Mouse (Mus musculus): Measurements from ENCODE around the gene Cebpe.

Gene Cebpe

DNA sequence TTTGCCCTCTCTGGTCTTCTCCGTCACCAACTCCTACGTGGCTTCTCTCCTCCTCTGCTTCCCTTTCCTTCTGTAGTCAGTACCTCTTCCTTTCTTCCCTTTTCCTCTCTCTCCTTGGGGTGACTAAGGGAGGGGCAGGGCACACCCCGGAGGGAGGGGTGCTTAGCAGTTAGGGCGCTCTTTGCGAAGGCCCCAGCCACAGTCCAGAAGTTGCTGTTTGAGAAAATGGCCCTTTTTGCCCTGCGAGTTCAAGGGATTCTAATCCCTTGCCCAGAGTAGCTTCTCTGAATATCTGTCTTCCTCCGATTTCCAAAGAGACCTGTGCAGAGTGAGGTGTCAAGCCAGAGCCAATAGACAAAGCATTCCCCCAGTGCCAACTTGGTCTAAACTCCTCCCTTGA is at the start of gene Cebpe:
Gene Cebpe (minus strand): TSS at position 101 of the 400 bp plus-strand sequence.
- DNase-seq, result no peak

DNA sequence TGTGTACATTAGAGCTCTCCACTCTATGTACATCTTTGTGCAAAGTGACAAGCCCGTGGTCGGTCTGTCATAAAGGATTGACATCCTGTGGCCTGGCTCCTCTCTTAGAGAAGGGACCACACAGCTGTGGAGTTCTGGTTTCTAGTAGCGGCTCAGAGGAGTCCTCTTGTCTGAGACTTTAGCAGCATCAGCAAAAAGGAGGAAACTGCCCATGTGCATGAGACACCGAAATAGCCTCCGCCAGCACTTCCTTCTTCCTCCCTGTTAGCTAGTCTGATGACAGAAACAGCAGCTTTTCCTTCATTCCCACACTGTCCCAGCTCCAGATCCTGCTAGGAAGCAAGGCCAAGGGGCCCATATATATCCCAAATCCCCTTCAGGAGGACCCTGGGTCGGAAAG is 44.4 kb upstream of the Cebpe start:
- peak; percentile 41 for DNase-seq

DNA sequence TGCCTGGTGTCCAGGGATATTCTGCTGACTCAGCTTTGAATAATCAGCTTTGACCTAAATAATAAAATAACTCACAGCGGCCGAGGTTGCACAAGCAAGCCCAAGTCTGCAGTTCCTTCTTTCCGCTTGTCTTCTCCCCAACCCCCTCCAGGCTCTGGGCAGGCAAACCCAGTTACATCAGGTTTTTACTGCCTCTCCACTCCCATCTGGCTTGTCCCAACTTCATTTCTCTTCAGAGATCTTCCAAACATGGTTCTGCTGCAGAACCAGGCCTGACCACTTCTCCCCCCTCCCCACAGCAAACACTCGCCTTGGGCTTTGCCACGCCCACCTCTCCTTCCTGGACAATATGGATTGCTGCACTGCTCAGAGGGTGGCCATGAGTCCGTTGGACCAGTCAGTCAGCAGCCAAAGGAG is 42.6 kb upstream of the Cebpe start:
- DNase-seq, result peak; percentile 76

DNA sequence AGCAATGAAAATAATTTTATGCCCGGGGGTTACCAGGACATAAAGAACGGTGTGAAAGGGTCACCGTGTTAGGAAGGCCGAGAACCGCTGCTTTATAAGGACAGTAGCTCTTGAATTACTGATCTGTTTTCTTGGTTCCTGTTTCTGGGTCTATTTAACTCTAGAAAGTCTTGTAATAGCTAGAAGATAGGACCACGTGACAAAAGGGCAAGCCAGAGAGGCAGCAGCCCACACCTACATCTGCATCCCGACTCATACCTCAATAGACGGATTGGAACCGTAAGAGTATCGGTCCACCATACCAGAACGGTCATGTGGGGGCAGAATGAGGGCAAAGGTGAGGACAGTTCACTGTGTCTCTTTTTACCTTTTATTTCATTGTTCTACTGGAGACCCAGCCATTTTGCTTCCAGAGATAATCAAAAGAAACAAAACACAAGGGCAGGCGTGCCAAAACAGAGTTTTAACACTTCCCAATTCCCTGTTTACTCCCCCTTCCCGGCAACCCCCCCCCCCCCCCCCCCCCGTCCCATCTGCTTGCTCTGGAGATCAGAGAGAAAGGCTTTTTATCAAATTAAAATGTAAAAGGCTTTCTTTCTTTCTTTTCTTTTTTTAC is 42.1 kb upstream of the Cebpe start:
- DNase-seq, result no peak

DNA sequence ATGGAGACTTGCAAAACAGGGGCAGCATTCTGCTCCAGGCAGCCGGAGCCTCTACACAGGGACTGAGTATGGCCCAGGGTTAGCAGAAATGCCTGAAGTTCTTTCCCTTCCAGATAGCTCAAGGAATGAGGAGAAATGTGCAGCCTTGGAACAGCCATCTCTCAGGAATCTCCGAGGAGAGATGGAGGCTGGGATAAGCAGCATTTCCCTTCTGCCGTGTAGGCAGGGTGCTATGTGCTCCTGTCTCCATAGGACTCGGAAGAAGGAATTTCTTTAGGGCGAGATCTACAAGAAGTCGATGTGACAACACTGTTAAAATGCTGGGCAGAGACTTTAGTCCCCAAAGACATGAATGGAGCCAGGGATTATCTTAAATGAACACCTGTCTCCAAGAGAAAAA is 41.0 kb upstream of the Cebpe start:
- DNase-seq, result no peak

DNA sequence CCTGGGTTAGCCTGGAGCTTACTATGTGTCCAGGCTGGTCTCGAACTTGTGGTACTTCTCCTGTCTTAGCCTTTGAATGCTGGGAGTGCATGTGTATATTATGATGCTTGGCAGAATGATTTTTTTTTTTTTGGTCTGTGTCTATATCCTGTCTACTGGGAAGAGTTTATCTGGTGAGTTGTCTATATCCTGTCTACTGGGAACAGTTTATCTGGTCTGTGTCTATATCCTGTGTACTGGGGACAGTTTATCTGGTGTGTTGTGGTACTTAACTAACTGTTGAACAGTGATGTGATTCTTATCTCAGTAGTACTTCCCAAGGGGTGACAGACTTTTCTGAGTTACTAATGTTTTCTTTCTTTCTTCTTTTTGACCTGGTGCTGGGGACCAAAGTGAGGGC is 39.8 kb upstream of the Cebpe start:
- DNase-seq, result no peak

DNA sequence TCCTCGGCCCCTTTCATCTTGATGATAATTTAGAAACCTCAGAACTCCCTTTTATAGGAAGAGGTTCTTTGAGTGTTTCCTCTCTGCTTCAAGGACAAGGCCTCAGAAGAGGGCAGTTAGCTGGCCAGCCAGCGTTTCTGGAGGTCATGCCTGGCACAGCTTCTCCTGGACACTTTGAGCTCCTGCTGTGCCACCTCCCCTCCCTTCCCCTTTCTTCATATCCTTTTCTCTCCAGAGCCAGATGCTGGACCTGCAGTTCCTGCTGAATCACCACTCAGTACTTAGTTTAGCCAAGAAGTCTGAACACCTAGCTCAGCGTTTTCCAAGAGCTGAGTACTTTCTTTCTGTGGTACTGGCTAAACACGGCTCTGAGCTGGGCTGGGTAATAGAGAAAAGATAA is 37.3 kb upstream of the Cebpe start:
- no peak for DNase-seq

DNA sequence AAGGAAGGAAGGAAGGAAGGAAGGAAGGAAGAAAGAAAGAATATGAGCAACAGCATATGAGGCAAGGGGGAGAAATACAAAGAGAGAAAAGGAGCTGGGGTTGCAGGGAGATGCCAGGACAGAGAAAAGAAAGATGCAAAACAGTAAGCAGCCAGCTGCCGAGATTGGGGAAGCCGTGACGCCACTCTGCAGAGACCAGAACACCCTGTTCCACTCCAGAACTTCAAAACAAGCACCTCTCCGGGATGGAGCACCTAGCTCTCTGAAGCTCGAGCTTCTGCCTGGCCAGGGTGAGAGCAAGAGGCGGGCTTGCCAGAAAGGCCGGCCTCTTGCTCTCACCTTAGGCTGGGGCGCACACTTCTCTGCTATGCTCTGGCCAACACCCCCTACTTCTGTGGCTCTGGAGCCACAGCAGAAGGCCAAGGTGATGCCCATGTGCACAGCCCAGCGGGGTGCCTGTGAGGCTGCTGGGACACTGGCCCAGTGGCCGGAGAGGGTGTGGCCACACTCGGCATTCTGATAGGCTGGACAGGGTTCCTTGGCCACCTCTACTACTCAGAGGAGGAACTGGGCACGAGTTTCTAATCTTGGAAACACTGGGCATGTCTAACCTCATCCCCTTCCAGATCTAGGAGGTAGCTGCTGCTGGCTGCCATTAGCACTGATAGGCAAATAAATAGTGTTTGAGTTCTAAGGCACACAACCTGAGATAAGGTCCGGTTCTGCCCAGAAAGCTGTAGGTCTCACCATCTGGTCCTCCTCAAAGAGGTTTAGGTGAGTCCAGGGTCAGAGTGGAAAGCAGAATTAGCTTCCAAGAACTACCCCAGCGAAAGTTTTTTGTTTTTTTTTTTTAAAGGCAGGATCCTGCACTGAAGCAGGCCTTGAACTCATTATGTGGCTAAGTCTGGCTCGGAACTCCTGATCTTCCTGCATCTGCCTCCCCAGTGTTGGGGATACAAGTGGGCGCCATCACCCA is 36.3 kb upstream of the Cebpe start:
- no peak for DNase-seq

DNA sequence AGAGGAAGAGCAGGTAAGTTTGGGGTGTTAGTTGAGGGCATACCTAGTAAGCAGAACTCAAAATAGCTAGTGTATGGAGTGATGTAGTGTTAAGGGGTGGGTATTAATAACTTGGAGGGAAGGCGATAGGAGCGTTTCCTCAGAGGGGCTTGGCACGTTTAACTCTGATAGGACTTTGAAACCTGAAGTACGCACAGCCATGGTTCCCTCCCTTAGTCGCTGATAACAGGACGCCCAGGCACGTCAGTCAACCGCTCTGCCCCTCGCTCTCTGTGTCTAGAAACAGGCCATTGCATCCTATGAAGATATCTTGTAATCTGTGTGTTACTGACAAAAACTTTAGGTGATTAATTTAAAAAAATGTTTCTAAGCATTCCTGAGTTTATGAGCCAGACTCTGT is 34.1 kb upstream of the Cebpe start:
- no peak for DNase-seq

DNA sequence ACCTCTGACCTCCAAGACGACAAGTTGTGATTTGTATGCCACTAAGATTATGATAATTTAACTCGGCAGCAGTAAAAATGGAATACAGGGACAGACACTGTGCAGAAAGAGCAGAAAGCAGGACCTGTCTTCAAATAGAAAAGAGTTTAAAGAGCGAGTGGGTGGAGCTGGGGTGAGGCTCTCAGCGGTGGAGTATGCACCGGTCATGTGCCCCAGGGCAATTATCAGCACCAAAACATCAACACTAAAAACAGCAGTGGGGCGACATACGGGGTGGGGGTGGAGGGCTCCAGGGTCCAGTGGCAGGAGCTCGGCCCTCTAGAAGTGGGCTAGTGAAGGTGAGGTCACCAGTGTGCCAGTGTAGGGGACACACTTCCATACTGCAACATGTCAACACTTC is 32.5 kb upstream of the Cebpe start:
- DNase-seq, result no peak

DNA sequence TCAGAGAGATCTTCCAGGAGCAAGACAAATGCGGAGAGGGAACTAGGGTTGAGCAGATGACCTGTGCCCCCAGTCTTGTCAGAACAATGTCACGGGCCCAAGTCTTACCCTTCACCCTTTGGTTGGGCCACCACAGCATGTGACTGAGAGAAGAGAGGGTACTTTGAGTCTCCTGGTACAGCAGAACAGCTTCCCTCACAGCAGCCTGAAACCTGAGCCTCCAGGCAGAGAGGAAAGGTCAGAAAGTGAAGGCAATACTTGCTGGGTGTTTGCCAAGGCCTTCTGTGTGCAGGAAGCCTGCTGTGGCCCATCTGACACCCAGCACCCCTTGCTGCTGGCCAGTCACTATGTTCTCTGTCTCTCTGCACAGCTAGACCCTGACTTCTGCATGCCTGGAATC is 30.4 kb upstream of the Cebpe start:
- DNase-seq, result peak; percentile 73

DNA sequence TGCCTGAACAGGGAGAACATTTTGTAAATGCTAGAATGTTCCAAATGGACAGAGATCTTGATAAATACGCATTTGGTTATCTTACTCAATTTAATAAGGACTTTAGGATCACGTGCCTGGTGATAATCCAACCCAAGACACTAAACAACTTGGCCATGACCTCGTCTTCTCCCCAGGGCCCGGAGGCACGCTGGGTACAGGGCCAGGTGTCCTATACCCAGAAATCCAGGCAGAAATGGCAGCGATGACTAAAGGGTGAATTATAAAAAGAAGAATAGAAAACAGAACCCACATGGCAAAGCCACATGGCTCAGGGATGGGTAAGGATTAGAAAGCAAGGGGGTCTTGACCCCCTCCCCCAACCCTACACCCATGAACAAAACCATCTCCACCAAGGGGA is 29.7 kb upstream of the Cebpe start:
- no peak for DNase-seq

DNA sequence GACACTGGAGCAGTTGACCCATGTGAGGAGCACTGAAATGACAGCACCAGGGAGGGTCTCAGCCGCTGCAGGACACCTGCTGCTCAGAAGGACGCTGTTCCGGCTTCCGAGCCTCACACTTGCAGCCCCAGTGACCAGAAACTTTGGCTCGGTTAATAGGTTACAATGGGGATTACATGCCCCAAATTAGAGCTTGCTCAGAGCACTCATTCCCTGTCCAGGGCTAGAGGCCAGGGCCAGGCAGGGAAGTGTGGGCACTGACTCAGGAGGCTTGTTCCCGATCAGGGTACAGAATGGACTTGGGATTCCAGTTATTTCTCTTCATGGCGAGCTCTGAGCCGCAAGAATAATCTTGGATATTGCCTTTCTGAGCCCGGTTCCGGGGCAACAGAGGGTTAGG is 25.7 kb upstream of the Cebpe start:
- no peak for DNase-seq

DNA sequence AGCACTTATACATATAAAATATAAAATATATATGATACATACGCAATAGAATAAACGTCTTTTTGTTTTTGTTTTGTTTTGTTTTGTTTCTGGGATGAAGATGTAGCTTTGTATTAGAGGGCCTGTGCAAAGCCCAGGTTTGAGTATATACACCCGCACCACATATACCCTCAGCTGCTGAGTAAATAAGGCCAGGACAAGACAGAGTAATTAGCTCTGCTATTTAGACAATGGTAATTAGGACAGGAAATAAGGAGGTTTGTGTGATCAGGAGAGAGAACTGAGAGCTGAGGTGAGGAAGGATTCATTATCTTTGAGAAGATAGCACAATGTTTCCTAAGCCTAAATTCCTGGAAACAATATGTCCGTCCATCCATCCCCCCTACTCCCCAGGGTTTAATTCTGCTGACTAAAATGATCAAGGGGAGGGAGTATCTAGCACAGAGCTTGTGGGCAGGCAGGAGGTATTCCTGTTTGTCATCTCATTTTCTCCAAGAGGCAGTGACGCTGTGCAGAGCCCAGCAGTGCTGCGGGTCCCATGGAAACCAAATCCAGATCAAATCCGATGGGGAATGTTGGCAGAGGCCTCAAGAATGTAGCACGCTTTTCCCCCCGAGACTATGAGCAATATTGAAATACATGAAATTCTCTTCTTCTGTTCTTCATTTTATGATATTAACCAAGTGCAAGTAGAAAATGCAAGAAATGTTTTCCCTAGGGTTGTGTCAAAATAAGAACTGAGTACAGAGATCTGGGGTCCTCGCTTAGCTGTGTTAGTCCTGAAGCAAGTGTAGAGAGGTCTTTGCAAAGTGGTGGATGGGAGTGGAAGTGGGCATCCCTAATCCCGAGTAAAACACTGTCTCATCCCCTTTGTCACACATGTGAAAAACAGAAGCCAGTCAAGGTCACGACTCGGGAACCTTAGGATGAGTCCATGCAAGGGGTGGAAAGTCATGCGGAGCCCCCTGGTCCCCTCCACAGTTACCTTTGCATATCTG is 24.9 kb upstream of the Cebpe start:
- no peak for DNase-seq

DNA sequence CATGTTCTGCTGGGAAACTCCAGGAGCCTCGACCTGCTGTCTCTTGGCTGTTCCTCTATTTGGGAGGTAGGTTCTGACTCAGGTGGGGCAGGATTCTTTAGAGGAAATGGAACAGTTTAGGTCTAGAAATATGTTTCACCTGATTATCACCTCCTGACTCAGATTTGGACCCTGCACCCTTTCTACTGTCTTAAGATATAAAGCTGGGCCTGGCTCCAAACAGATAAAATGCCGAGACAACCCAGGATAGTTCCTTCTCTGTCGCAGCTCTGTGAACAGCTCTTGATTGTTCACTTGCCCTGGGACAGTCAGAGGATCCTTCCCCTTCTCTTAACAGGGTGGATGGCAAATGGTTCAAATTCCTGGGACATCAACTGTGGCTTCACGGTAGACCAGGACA is 23.2 kb upstream of the Cebpe start:
- no peak for DNase-seq

DNA sequence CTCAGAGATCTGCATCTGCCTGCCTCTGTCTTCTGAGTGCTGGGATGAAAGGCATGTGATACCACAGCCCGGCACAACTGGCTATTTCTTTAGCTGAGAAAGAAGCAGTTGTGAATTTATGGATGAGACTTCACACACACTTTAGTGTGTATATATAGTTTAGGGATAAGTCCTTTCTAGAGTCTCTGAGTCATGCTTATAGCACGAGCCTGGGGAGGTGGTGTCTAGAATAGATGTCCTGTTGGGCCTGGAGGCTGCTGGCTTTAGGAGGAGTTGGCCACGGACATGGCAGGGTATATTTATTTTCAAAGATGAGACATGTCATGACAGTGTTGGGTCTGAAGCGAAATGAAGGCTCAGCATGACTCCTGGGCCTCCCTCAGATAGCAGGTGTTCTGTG is 22.0 kb upstream of the Cebpe start:
- DNase-seq, result no peak

DNA sequence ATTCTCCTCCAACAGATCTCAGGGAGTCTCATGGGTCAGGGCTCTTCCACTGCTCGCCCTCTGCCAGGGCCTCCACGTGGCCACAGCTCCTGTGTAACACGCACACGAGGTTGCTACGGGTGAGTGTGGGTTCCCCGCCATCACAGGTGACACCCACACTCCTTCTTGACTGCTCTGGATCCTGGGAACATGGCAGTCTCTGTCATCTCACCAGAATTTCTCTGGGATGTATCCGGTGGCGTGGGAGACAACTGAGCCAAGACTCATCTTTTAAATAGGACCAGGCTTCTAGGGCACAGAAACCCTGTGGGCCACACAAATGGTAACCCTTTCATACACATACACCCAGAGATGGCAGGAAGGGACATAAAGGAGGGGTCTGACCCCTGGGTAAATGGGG is 20.2 kb upstream of the Cebpe start:
- no peak for DNase-seq

DNA sequence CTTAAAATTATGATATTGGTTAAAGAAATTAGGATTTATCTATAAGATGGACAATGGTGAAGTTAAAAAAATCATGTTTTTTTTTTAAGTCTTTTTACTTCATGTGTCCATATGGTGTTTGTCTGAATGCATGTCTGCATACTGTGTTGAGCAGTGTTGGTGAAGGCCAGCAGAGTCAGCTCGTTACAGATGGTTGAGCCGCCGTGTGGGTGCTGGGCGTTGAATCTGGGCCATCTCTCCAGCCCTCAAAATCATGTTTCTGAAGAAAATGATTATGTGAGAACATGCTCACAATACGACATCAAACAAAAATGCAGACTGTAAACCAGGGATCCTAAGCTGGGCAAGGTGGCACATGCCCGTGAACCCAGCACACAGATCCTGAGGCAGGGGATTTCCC is 18.3 kb upstream of the Cebpe start:
- DNase-seq, result no peak

DNA sequence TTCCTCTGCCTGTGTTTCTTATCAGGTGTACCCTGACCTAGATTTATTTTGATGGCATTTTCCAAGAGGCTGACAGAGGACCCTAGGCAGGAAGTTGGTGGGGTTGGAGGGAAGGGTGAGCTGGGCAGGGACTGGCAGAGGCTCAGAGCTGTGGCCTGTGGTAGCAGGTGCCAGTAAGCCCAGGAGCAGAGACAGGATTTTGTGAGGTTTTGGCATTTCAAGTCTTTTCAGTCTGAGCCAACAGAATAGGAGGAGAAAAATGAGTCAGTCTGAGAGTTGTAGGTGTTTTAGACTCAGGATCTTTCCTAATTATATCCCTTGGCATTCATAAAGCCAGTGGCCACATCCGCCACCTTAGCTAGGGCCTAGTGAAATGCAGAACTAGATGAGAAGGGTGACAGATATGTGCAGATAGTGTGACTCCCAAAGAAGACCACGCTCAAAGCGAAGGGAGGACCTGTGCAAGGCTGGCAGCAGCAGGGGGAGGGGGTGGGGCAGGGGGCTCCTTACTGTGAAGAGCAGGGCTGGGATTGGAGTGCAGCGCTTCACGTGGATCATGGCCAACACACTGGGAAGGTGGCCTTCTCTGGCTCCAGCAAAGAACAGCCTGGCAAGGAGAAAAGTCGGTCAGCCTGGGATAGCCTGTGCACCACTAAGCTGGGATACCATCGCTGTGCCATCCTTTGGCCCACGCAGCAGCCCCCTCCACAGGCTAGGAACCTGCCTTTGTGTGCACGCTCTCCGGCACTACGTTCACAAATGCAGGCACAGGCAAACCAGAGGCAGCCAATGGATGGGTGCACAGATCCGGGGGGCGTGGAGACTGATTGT is 17.1 kb upstream of the Cebpe start:
- DNase-seq, result no peak

DNA sequence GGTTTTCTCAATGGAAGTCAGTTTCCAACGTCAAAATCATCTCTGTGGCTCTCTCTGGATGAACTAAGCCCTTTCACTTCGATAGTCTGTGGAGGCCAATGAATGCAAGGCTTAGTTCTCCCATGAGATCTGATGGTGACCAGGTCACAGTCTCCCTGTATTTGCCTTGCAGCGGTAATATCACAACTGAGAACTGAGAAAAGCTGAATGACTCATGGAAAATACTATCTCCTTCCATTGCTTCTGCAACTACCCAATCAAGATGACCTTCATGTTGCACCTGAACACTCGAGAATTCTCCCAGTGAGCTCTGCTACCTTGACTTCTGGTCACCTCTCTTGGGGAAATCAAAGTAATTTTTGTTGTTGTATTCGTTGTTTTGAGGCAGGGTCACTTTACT is 15.6 kb upstream of the Cebpe start:
- no peak for DNase-seq

DNA sequence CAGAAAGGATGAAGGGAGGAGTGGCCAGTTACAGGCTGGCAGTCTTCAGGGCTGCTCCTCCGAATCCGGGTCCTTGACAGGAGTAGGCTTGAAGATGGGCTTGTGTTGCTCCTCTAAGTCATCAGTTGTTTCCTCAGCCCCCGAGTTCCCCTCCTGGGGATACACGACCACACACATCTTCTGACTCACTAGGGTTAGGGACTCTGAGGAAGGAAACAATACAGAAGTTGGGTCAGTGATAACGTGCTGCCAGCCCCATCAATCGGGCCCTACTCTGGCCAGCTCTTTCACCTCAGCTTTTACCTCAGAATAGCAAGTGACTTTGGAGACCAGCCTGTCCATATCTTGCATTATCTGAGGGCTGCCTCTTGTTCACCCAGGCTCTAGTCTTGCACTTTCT is 12.1 kb upstream of the Cebpe start:
- no peak for DNase-seq

DNA sequence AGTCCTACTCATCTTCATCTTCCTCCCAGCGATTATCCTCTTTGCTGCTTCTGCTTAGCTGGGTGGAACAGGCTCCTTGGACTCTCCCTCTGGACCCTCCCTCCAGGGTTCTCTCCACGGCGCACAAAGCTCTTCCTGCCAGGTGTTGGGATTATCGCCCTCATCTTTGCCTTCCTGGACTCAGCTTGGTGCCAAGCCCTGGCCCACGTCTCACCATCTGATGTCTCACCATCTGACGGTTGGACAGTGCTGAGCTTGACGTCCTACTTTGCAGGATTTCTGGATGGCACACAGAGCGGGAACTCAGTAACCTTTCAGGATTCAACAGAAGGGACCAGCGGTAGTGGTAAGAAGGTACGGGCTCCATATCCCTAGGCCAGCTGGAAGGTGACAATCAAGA is 9.7 kb upstream of the Cebpe start:
- no peak for DNase-seq
